Mouse (Mus musculus): ENCODE measurements around the gene Trir.

- TF ChIP-seq CTCF (IDR thresholded peaks at IDR 0.05; ENCODE audit: control insufficient read depth, insufficient read depth, insufficient read length) = no peak
- no peak for TF ChIP-seq MAX (IDR thresholded peaks at IDR 0.05)
- no peak for TF ChIP-seq MYOG (IDR thresholded peaks at IDR 0.05; ENCODE audit: control insufficient read depth, extremely low read depth, insufficient read length)
- no peak for TF ChIP-seq MYOD1 (IDR thresholded peaks at IDR 0.05; ENCODE audit: control insufficient read depth, insufficient read length, low read depth)
- no peak for TF ChIP-seq USF1 (IDR thresholded peaks at IDR 0.05; ENCODE audit: low read depth)
These were observed 44.4 kb downstream of the Trir start for GRCm38 (mm10) chr8:85071041-85071440.

Measured in C2C12 (cell line).